In genomic region chr17:51262946-51263345, GRCm38 (mm10) we compare ENCODE assay signal across 17 mouse cellular contexts.
"Had no signal": no experiment of that assay in that cellular context is flagged by ENCODE, and none has a peak within 500 bp of the region (broad histone marks: within the 10 kb centered on the region; RNA-seq: fewer than 3 reads in every experiment).

No protein-coding gene starts in this region.

- H3K36me3 ChIP-seq: limb, embryonic 10.5 days; liver, embryonic 15.5 days; neural tube, embryonic 13.5 days had no signal

- H3K9ac ChIP-seq: liver, embryonic 15.5 days; neural tube, embryonic 13.5 days had no signal

- H3K4me1 ChIP-seq: limb, embryonic 10.5 days; liver, embryonic 15.5 days; neural tube, embryonic 13.5 days had no signal

- DNase-seq: kidney, adult 9 months; kidney, postnatal 4 days; lung, adult 2 months; lung, postnatal 36 days; retina, postnatal 1 day; spleen, adult 18-20 months; thymus, adult 2 months; thymus, postnatal 25 days had no signal

- H3K27me3 ChIP-seq: liver, embryonic 15.5 days; neural tube, embryonic 13.5 days had no signal

- H3K4me2 ChIP-seq: liver, embryonic 11.5 days; liver, embryonic 15.5 days; neural tube, embryonic 13.5 days had no signal

- H3K27ac ChIP-seq: kidney, postnatal 0 days; layer of hippocampus, adult 2 months; left cerebral cortex, adult 2 months; limb, embryonic 10.5 days; liver, embryonic 15.5 days; neural tube, embryonic 13.5 days had no signal

- ATAC-seq: intestine, postnatal 0 days; lung, postnatal 0 days had no signal

- H3K9me3 ChIP-seq: limb, embryonic 10.5 days; liver, embryonic 15.5 days; neural tube, embryonic 13.5 days had no signal

- H3K4me3 ChIP-seq: layer of hippocampus, adult 2 months; left cerebral cortex, adult 2 months; limb, embryonic 10.5 days; liver, embryonic 15.5 days; neural tube, embryonic 13.5 days had no signal
